Mouse (Mus musculus) kidney, embryonic 16.5 days (tissue): ENCODE data around the gene Mcoln3. TPM values are rescaled to one million over a fixed set of nuclear protein-coding genes. Genes with fewer than 3 reads are reported as not detected.
A peak's percentile ranks its signal among the peaks of the same experiment; 100 is the strongest.

Experiments used
- ATAC-seq: fragments of 200-750 bp; cut with Nextera tagmentation; 2 replicates; pipeline ENCODE4 v1.8.0; 2017; ENCODE audit warnings: moderate TSS enrichment; ENCODE audit not compliant: low FRiP score, low TSS enrichment
- H3K27ac ChIP-seq: fragments of 300-500 bp; sonication (generic); 2 replicates; pipeline ENCODE4 v1.5.1; 2014; ENCODE audit warnings: low read length
- H3K27me3 ChIP-seq: fragments of 300-500 bp; sonication (generic); 2 replicates; pipeline ENCODE4 v1.6.1; 2014; ENCODE audit warnings: low read length, control low read depth, mixed read lengths; ENCODE audit not compliant: insufficient read depth
- H3K36me3 ChIP-seq: fragments of 300-500 bp; sonication (generic); 2 replicates; pipeline ENCODE4 v1.6.1; 2014; ENCODE audit warnings: low read length, control low read depth, mixed read lengths; ENCODE audit not compliant: insufficient read depth
- H3K4me1 ChIP-seq: fragments of 300-500 bp; sonication (generic); 2 replicates; pipeline ENCODE4 v1.6.1; 2014; ENCODE audit warnings: low read length, control low read depth, mixed read lengths; ENCODE audit not compliant: insufficient read depth
- H3K4me2 ChIP-seq: fragments of 300-500 bp; sonication (generic); replicated peaks from 2 replicates; pipeline ENCODE4 v1.6.1; 2014; ENCODE audit warnings: low read depth, low read length
- H3K4me3 ChIP-seq: fragments of 300-500 bp; sonication (generic); 2 replicates; pipeline ENCODE4 v1.5.1; 2014; ENCODE audit warnings: mild to moderate bottlenecking, low read length
- H3K9ac ChIP-seq: fragments of 300-500 bp; sonication (generic); replicated peaks from 2 replicates; pipeline ENCODE4 v1.6.1; 2014; ENCODE audit warnings: low read length
- H3K9me3 ChIP-seq: fragments of 300-500 bp; sonication (generic); 2 replicates; pipeline ENCODE4 v1.6.1; 2016; ENCODE audit warnings: low read length, control low read depth
- whole genome bisulfite sequencing: fragments of 180-500 bp; shearing (Covaris S2); extraction: QIAGEN DNeasy Blood & Tissue Kit; methylation state at CpG from one replicate; pipeline ENCODE4 v1.1.7; 2014; 5-methylcytosine and 5-hydroxymethylcytosine counted together
- polyA plus RNA-seq: library from polyadenylated mRNA; unstranded; fragments of >200 nt; fragmentation: Nextera tagmentation; extraction: Ambion mirVana; gene quantifications from 2 replicates; pipeline ENCODE4 v1.2.1, GENCODE M21; 2015

Gene Mcoln3
- polyA plus RNA-seq, 1 experiment from 2014 or later = 20.6 TPM

DNA sequence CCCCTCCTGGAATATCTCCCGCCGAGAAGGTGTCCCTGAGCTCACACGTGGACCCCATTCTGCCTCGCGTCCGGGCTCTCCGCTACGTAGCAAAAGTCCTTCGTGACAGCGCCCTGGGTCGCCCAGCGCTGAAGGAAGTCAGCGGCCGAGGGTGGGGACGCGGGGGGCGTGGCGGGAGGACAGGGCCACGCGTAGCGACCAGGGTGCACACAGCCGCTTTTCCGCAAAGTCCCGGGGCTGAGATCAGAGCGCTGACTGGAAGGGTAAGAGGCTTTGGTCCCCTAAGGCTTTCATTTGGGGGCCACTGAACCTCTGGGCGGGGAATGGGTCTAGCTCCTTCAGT lies 32.8 kb downstream of the Mcoln3 start:
- peak; percentile 47; the same call in 1 of the 2 replicates for ATAC-seq
- Histone ChIP-seq H3K27me3 (peaks cover 5% of the 10 kb centered on the region; the same call in 1 of the 2 replicates), H3K4me2 (peak overlapping the region; percentile 98), H3K9ac (peak overlapping the region; percentile 66), H3K4me3 (peak overlapping the region; percentile 54), H3K27ac (no peak overlapping the region), H3K4me1 (peaks cover 18% of the 10 kb centered on the region), H3K36me3 (no peaks in the 10 kb centered on the region), H3K9me3 (no peaks in the 10 kb centered on the region)
- WGBS = 1% methylated on average over 26 of the region's 26 CpGs

- Histone ChIP-seq H3K4me3 (peak overlapping the region; percentile 54), H3K36me3 (no peaks in the 10 kb centered on the region), H3K9me3 (no peaks in the 10 kb centered on the region), H3K9ac (peak overlapping the region; percentile 66; the same call in 1 of the 2 replicates), H3K4me1 (peaks cover 18% of the 10 kb centered on the region), H3K4me2 (peak overlapping the region; percentile 98), H3K27ac (no peak overlapping the region), H3K27me3 (peaks cover 5% of the 10 kb centered on the region; the same call in 1 of the 2 replicates)
- WGBS = 5% methylated on average over 11 of the region's 11 CpGs
- no peak for ATAC-seq
These were observed 33.3 kb downstream of the Mcoln3 start for GRCm38 (mm10) chr3:146150560-146150959.

GRCm38 (mm10) chr3:146151328-146151727 lies 34.1 kb downstream of the Mcoln3 start:
- H3K4me1 ChIP-seq = peaks cover 18% of the 10 kb centered on the region
- H3K4me2 ChIP-seq = no peak overlapping the region
- H3K4me3 ChIP-seq = no peak overlapping the region
- H3K36me3 ChIP-seq = no peaks in the 10 kb centered on the region
- H3K9me3 ChIP-seq = no peaks in the 10 kb centered on the region
- ATAC-seq = no peak
- no peak overlapping the region for H3K27ac ChIP-seq
- WGBS = 92% methylated on average over 10 of the region's 10 CpGs
- H3K27me3 ChIP-seq = peaks cover 5% of the 10 kb centered on the region; the same call in 1 of the 2 replicates
- H3K9ac ChIP-seq = no peak overlapping the region

DNA sequence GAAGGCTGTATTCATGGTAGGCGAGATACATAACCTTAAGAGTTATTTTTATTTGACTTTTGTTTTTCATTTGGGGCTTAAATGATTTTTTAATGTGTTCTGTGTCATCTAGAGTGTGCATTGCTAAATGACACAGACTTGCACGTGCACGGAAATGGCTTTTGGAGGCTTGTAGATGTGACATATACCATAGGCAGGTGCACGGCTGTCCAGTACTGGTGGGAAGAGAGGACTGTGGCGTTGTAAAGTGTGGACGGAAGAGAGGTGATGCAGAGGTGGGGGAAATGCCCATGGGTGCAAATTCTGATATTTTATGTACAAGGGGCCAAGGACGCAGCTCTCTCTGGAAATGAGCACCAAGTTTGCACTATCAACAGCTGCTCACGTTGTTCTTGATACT lies 34.5 kb downstream of the Mcoln3 start:
- Histone ChIP-seq H3K4me1 (peaks cover 18% of the 10 kb centered on the region), H3K36me3 (no peaks in the 10 kb centered on the region), H3K4me2 (no peak overlapping the region), H3K4me3 (no peak overlapping the region), H3K27me3 (peaks cover 4% of the 10 kb centered on the region; the same call in 1 of the 2 replicates), H3K9me3 (no peaks in the 10 kb centered on the region), H3K9ac (no peak overlapping the region), H3K27ac (no peak overlapping the region)
- 88% methylated on average over 8 of the region's 8 CpGs for WGBS
- no peak for ATAC-seq

- no peak for ATAC-seq
- Histone ChIP-seq H3K4me2 (no peak overlapping the region), H3K4me1 (peaks cover 18% of the 10 kb centered on the region), H3K27ac (no peak overlapping the region), H3K9me3 (no peaks in the 10 kb centered on the region), H3K9ac (no peak overlapping the region), H3K4me3 (no peak overlapping the region), H3K36me3 (no peaks in the 10 kb centered on the region), H3K27me3 (no peaks in the 10 kb centered on the region; the same call in 1 of the 2 replicates)
- 79% methylated on average over 8 of the region's 8 CpGs for WGBS
These were observed 35.1 kb downstream of the Mcoln3 start for GRCm38 (mm10) chr3:146152348-146152747.

DNA sequence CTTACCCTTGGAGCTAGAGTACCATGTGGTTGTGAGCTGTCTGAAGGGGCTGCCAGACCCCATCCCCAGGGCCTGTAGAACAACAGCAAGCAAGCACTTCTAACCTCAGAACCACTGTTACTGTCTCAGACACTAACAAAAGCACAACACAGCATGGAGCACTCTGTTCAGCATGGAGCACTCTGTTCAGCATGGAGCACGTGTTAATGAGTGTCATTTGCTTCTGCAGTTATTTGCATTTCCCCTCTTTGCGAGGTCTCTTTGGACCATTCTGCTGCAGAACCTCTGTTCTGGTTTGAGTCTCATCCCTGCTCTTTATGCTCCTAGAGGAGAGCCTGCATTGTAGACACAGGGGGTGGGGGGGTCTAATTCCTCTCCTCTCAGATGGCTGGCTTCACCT lies 35.7 kb downstream of the Mcoln3 start:
- Histone ChIP-seq H3K27me3 (no peaks in the 10 kb centered on the region; the same call in 1 of the 2 replicates), H3K27ac (no peak overlapping the region), H3K9ac (no peak overlapping the region), H3K4me3 (no peak overlapping the region), H3K9me3 (no peaks in the 10 kb centered on the region), H3K36me3 (no peaks in the 10 kb centered on the region), H3K4me1 (peaks cover 18% of the 10 kb centered on the region), H3K4me2 (no peak overlapping the region)
- no peak for ATAC-seq
- 86% methylated on average over 2 of the region's 2 CpGs for WGBS

DNA sequence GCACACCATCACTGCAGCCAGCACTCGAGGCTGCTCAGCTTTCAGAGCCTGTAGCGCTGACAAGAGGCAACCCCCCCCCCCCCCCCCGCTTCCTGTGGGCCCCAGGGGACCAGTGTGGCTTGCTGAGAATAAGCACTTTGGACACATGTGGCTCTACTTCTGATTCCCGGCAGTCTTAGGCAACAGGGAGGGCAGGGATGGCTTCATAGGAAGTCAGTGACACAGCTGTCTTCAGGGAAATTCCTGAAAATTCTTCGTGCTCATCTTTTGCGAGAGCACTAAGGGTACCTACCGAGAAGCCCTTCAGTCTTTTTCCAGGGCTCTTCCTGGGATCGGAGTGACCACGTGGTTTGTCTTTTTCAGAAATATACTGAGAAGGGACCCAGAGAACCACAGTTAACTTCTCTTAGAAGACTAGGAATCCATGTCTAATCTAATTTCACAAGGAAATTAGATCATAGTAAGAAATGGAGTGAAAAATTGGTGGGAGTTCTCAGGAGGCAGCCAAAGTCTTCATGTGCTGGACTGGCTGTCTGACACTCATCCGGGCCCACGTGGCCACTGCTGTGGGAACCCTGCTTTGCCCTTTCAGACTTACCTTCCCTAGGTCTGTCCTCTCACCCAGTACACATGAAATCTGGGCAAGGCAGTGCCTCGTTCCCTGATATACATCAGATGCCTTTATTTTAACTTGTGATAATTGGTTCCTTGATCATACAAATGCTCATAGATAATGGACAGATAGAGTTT lies 36.8 kb downstream of the Mcoln3 start:
- no peak overlapping the region for H3K27ac ChIP-seq
- ATAC-seq = peak; percentile 40; the same call in 1 of the 2 replicates
- H3K4me2 ChIP-seq = no peak overlapping the region; the same call in 1 of the 2 replicates
- no peaks in the 10 kb centered on the region for H3K9me3 ChIP-seq
- WGBS = 31% methylated on average over 11 of the region's 12 CpGs
- H3K9ac ChIP-seq = no peak overlapping the region
- H3K4me1 ChIP-seq = peaks cover 18% of the 10 kb centered on the region
- no peak overlapping the region for H3K4me3 ChIP-seq
- H3K27me3 ChIP-seq = no peaks in the 10 kb centered on the region; the same call in 1 of the 2 replicates
- no peaks in the 10 kb centered on the region for H3K36me3 ChIP-seq

DNA sequence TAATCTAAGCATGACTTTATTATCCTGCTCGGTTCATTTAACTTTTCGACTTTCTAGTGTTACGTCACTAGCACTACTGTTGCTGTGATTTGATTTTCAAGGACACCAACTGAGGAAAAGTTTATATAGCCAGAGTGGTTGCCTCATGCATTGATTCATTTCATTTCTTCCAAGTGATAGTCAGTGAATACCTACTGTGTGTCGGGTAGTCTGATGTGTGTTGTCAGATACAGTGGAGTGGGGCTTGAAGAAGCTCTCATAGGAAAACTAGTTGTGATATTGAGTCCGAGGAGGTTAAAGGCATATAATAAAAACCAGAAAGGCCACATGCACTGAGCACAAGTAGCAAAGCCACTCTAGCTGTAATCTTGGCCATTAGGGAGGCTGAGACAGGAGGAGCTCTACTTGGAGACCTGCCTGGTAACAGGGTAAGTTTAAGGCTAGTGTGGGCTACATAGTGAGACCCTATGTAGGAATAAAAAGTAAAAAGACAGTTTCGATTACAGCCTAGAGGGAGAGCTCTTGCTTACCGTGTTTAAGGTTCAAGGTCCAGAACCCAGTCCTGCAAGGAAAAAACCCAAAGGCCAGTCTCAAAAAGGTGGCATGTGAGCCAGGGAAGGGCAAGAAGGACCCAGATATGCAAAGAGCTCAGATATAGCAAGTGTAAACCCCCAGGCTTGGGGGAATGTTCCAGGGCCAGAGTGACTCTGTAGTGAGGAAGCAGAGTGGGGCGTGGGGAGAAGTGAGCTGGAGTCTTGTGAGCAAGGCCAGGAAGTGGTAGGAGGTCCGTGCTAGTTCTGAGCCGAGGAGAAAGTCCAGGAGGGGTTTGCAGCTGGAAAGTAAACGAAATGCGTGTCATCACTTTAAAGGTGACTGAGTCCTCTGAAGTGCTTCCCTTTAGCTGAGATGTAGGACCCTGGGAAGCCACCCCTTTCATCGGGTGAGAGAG lies 38.7 kb downstream of the Mcoln3 start:
- peaks cover 7% of the 10 kb centered on the region for H3K4me1 ChIP-seq
- no peaks in the 10 kb centered on the region for H3K36me3 ChIP-seq
- no peak overlapping the region for H3K4me2 ChIP-seq
- no peaks in the 10 kb centered on the region for H3K9me3 ChIP-seq
- H3K27ac ChIP-seq = no peak overlapping the region
- H3K4me3 ChIP-seq = no peak overlapping the region
- no peaks in the 10 kb centered on the region for H3K27me3 ChIP-seq
- no peak overlapping the region for H3K9ac ChIP-seq
- ATAC-seq = peak; percentile 42; the same call in 1 of the 2 replicates
- WGBS = 67% methylated on average over 13 of the region's 13 CpGs

- 62% methylated on average over 2 of the region's 2 CpGs for WGBS
- Histone ChIP-seq H3K4me2 (no peak overlapping the region), H3K27ac (no peak overlapping the region), H3K4me1 (peaks cover 6% of the 10 kb centered on the region), H3K9me3 (no peaks in the 10 kb centered on the region), H3K36me3 (no peaks in the 10 kb centered on the region), H3K4me3 (no peak overlapping the region), H3K9ac (no peak overlapping the region), H3K27me3 (no peaks in the 10 kb centered on the region)
- no peak for ATAC-seq
These were observed 39.6 kb downstream of the Mcoln3 start for GRCm38 (mm10) chr3:146156811-146157210.
